Mouse (Mus musculus) lung, adult 2 months (tissue): ENCODE measurements around the gene Clec1a.

Experiments used
- CTCF ChIP-seq: fragments of 200-500 bp; IDR thresholded peaks from 2 replicates; pipeline ENCODE4 v1.5.1; 2011; ENCODE audit warnings: mild to moderate bottlenecking, low read length, control low read depth; ENCODE audit not compliant: insufficient read depth
- POLR2A ChIP-seq: fragments of 200-500 bp; IDR thresholded peaks from 2 replicates; pipeline ENCODE4 v1.6.1; 2011; ENCODE audit warnings: low read depth, mild to moderate bottlenecking, control low read depth, low read length, borderline replicate concordance; ENCODE audit errors: extremely low read depth

- TF ChIP-seq CTCF: no peak
- TF ChIP-seq POLR2A: no peak
Observed at GRCm38 (mm10) chr6:129385774-129386173, 66.0 kb downstream of the Clec1a start, which contains the start of gene Clec12b.
